19 mouse cellular contexts compared by ENCODE assay signal in genomic region chr6:56813332-56813731, GRCm38 (mm10). TPM values are rescaled to one million over a fixed set of nuclear protein-coding genes. Genes with fewer than 3 reads are reported as not detected.
DNase-seq lines count a peak whose midpoint lies in the region; ATAC-seq and TF ChIP-seq lines count a peak whose summit lies in the region.
"Had no signal": no experiment of that assay in that cellular context is flagged by ENCODE, and none has a peak within 500 bp of the region (broad histone marks: within the 10 kb centered on the region; RNA-seq: fewer than 3 reads in every experiment).

No protein-coding gene starts in this region.

- peak; percentile 33; the same call in 1 of the 2 replicates for ATAC-seq in hindbrain, postnatal 0 days
- no peak for ATAC-seq in hindbrain, embryonic 14.5 days (ENCODE audit: low FRiP score)
- no peak for ATAC-seq in midbrain, embryonic 14.5 days (ENCODE audit: low FRiP score, low TSS enrichment)
- ATAC-seq in midbrain, embryonic 11.5 days (ENCODE audit: low FRiP score): no peak
- ATAC-seq in forebrain, postnatal 0 days: peak; percentile 36; the same call in 1 of the 2 replicates
- ATAC-seq: inflammation-experienced regulatory T-cells, adult 6 months had no signal

- H3K4me2 ChIP-seq in hindbrain, postnatal 0 days (ENCODE audit: low read depth, low read length): no peak overlapping the region
- no peak overlapping the region for H3K4me2 ChIP-seq in hindbrain, embryonic 14.5 days (replicated peaks)
- no peak overlapping the region for H3K4me2 ChIP-seq in midbrain, embryonic 14.5 days (ENCODE audit: low read length)
- H3K4me2 ChIP-seq in midbrain, embryonic 11.5 days: no peak overlapping the region
- no peak overlapping the region for H3K4me2 ChIP-seq in forebrain, postnatal 0 days (ENCODE audit: low read depth)
- H3K4me2 ChIP-seq: heart, embryonic 13.5 days; stomach, embryonic 15.5 days had no signal

- no peak for TF ChIP-seq CTCF in hindbrain, postnatal 0 days (IDR thresholded peaks at IDR 0.05; ENCODE audit: low read depth)
- TF ChIP-seq CTCF in forebrain, postnatal 0 days (IDR thresholded peaks at IDR 0.05; ENCODE audit: low read depth): no peak

- H3K36me3 ChIP-seq in hindbrain, postnatal 0 days (ENCODE audit: insufficient read depth, low read length): no peaks in the 10 kb centered on the region
- H3K36me3 ChIP-seq in hindbrain, embryonic 14.5 days (replicated peaks; ENCODE audit: control insufficient read depth, insufficient read depth): no peaks in the 10 kb centered on the region
- H3K36me3 ChIP-seq in midbrain, embryonic 14.5 days (ENCODE audit: control insufficient read depth, insufficient read depth, low read length): no peaks in the 10 kb centered on the region
- no peaks in the 10 kb centered on the region for H3K36me3 ChIP-seq in midbrain, embryonic 11.5 days (ENCODE audit: control insufficient read depth, insufficient read depth, low read length)
- H3K36me3 ChIP-seq in forebrain, postnatal 0 days (ENCODE audit: insufficient read depth): no peaks in the 10 kb centered on the region
- H3K36me3 ChIP-seq: heart, embryonic 13.5 days; stomach, embryonic 15.5 days had no signal

- H3K4me3 ChIP-seq in hindbrain, postnatal 0 days (ENCODE audit: low read length): no peak overlapping the region
- H3K4me3 ChIP-seq in hindbrain, embryonic 14.5 days (replicated peaks; ENCODE audit: low read length): no peak overlapping the region
- no peak overlapping the region for H3K4me3 ChIP-seq in midbrain, embryonic 14.5 days (replicated peaks; ENCODE audit: low read depth, low read length)
- H3K4me3 ChIP-seq in midbrain, embryonic 11.5 days (ENCODE audit: low read depth, low read length): no peak overlapping the region
- H3K4me3 ChIP-seq in forebrain, postnatal 0 days (ENCODE audit: low read depth, low read length): no peak overlapping the region
- H3K4me3 ChIP-seq: heart, embryonic 13.5 days; megakaryocyte, embryonic 14.5 days; stomach, embryonic 15.5 days had no signal

- no peaks in the 10 kb centered on the region for H3K27me3 ChIP-seq in hindbrain, postnatal 0 days (ENCODE audit: insufficient read depth, low read length)
- H3K27me3 ChIP-seq in hindbrain, embryonic 14.5 days (ENCODE audit: control insufficient read depth, insufficient read depth, low read length): no peaks in the 10 kb centered on the region
- H3K27me3 ChIP-seq in midbrain, embryonic 14.5 days (ENCODE audit: control insufficient read depth, insufficient read depth, low read length): no peaks in the 10 kb centered on the region
- no peaks in the 10 kb centered on the region for H3K27me3 ChIP-seq in midbrain, embryonic 11.5 days (ENCODE audit: control insufficient read depth, insufficient read depth, low read length)
- H3K27me3 ChIP-seq in forebrain, postnatal 0 days (ENCODE audit: insufficient read depth, low read length): no peaks in the 10 kb centered on the region
- H3K27me3 ChIP-seq: heart, embryonic 13.5 days; megakaryocyte, embryonic 14.5 days; stomach, embryonic 15.5 days had no signal

- no peaks in the 10 kb centered on the region for H3K4me1 ChIP-seq in hindbrain, postnatal 0 days (ENCODE audit: insufficient read depth, low read length)
- no peaks in the 10 kb centered on the region for H3K4me1 ChIP-seq in hindbrain, embryonic 14.5 days (replicated peaks; ENCODE audit: control insufficient read depth, insufficient read depth, low read length)
- H3K4me1 ChIP-seq in midbrain, embryonic 14.5 days (ENCODE audit: control insufficient read depth, insufficient read depth, low read length): no peaks in the 10 kb centered on the region
- H3K4me1 ChIP-seq in midbrain, embryonic 11.5 days (ENCODE audit: control insufficient read depth, insufficient read depth, low read length): peaks cover 4% of the 10 kb centered on the region; the same call in 1 of the 2 replicates
- H3K4me1 ChIP-seq in forebrain, postnatal 0 days (ENCODE audit: insufficient read depth): no peaks in the 10 kb centered on the region
- H3K4me1 ChIP-seq: heart, embryonic 13.5 days; stomach, embryonic 15.5 days had no signal

- H3K9ac ChIP-seq in hindbrain, postnatal 0 days (replicated peaks; ENCODE audit: low read length): no peak overlapping the region
- H3K9ac ChIP-seq in hindbrain, embryonic 14.5 days: no peak overlapping the region
- H3K9ac ChIP-seq in midbrain, embryonic 14.5 days (replicated peaks; ENCODE audit: low read length): no peak overlapping the region
- H3K9ac ChIP-seq in midbrain, embryonic 11.5 days (ENCODE audit: low read length): no peak overlapping the region
- H3K9ac ChIP-seq in forebrain, postnatal 0 days: no peak overlapping the region
- H3K9ac ChIP-seq: heart, embryonic 13.5 days; liver, embryonic 14.5 days; stomach, embryonic 15.5 days had no signal

- WGBS in hindbrain, postnatal 0 days: 48% methylated on average over 2 of the region's 2 CpGs
- 48% methylated on average over 2 of the region's 2 CpGs for WGBS in hindbrain, embryonic 14.5 days
- WGBS in midbrain, embryonic 14.5 days: 40% methylated on average over 2 of the region's 2 CpGs
- 47% methylated on average over 2 of the region's 2 CpGs for WGBS in midbrain, embryonic 11.5 days
- WGBS in forebrain, postnatal 0 days: 32% methylated on average over 2 of the region's 2 CpGs

- peak; percentile 52 for DNase-seq in hindbrain, postnatal 0 days (ENCODE audit: low spot score)
- no peak for DNase-seq in hindbrain, embryonic 14.5 days (ENCODE audit: low spot score)
- DNase-seq in midbrain, embryonic 14.5 days: peak; percentile 15
- DNase-seq in midbrain, embryonic 11.5 days (ENCODE audit: low spot score, missing footprints): no peak
- DNase-seq in adipocyte (ENCODE audit: low spot score): peak; percentile 86
- DNase-seq in forebrain, postnatal 0 days: peak; percentile 47
- DNase-seq in adrenal gland, postnatal 14 days: no peak
- no peak for DNase-seq in thymus, postnatal 14 days
- DNase-seq: cerebellum, adult 8-10 months; heart, adult 18-20 months; kidney, adult 2 months; kidney, postnatal 10 days; right cerebral cortex, postnatal 25 days; thymus, adult 18-20 months had no signal

- H3K9me3 ChIP-seq in hindbrain, postnatal 0 days (ENCODE audit: low read length): no peaks in the 10 kb centered on the region
- no peaks in the 10 kb centered on the region for H3K9me3 ChIP-seq in hindbrain, embryonic 14.5 days (ENCODE audit: control insufficient read depth, low read length)
- no peaks in the 10 kb centered on the region for H3K9me3 ChIP-seq in midbrain, embryonic 14.5 days (ENCODE audit: control insufficient read depth, low read length)
- H3K9me3 ChIP-seq in midbrain, embryonic 11.5 days (ENCODE audit: control insufficient read depth, low read length): no peaks in the 10 kb centered on the region
- H3K9me3 ChIP-seq in forebrain, postnatal 0 days (ENCODE audit: low read length): no peaks in the 10 kb centered on the region
- H3K9me3 ChIP-seq: heart, embryonic 13.5 days; stomach, embryonic 15.5 days had no signal

- H3K27ac ChIP-seq in hindbrain, postnatal 0 days: no peak overlapping the region
- no peak overlapping the region for H3K27ac ChIP-seq in hindbrain, embryonic 14.5 days
- H3K27ac ChIP-seq in midbrain, embryonic 14.5 days (replicated peaks; ENCODE audit: low read depth, low read length): no peak overlapping the region
- no peak overlapping the region for H3K27ac ChIP-seq in midbrain, embryonic 11.5 days (ENCODE audit: low read depth, low read length)
- H3K27ac ChIP-seq in forebrain, postnatal 0 days (ENCODE audit: low read depth, low read length): no peak overlapping the region
- H3K27ac ChIP-seq: heart, embryonic 13.5 days; liver, embryonic 14.5 days; stomach, embryonic 15.5 days had no signal

RNA-seq across cellular contexts. Expression of gene Kbtbd2, which starts 15.7 kb away (rescaled TPM):
- total RNA-seq in hindbrain, postnatal 0 days (2014; rRNA removed): 36.0 and 46.2 TPM in 2 replicates
- polyA plus RNA-seq in hindbrain, postnatal 0 days (2015; fragmentation: Nextera tagmentation; extraction: Ambion mirVana): 18.2 and 19.7 TPM in 2 replicates
- 26.4 and 32.2 TPM in 2 replicates for polyA plus RNA-seq in hindbrain, embryonic 14.5 days (2014; fragmentation: Nextera tagmentation; extraction: Ambion mirVana)
- polyA plus RNA-seq in midbrain, embryonic 14.5 days (2014; fragmentation: Nextera tagmentation; extraction: Ambion mirVana): 28.8 and 31.0 TPM in 2 replicates
- 29.6 and 36.1 TPM in 2 replicates for polyA plus RNA-seq in midbrain, embryonic 11.5 days (2014; fragmentation: Nextera tagmentation; extraction: Ambion mirVana)
- total RNA-seq in forebrain, postnatal 0 days (2014; rRNA removed): 49.1 and 57.1 TPM in 2 replicates
- polyA plus RNA-seq in forebrain, postnatal 0 days (2015; fragmentation: Nextera tagmentation; extraction: Ambion mirVana): 14.5 and 18.7 TPM in 2 replicates
- 36.7 and 37.6 TPM in 2 replicates for total RNA-seq in adrenal gland, postnatal 14 days (2021)

RNA-seq across cellular contexts. Expression of gene Fkbp9, which starts 18.5 kb away (rescaled TPM):
- total RNA-seq in hindbrain, postnatal 0 days (2014; rRNA removed): 47.4 and 54.8 TPM in 2 replicates
- 44.7 and 45.9 TPM in 2 replicates for polyA plus RNA-seq in hindbrain, postnatal 0 days (2015; fragmentation: Nextera tagmentation; extraction: Ambion mirVana)
- polyA plus RNA-seq in hindbrain, embryonic 14.5 days (2014; fragmentation: Nextera tagmentation; extraction: Ambion mirVana): 42.2 and 42.6 TPM in 2 replicates
- polyA plus RNA-seq in midbrain, embryonic 14.5 days (2014; fragmentation: Nextera tagmentation; extraction: Ambion mirVana): 13.9 and 24.9 TPM in 2 replicates
- polyA plus RNA-seq in midbrain, embryonic 11.5 days (2014; fragmentation: Nextera tagmentation; extraction: Ambion mirVana): 55.3 and 57.4 TPM in 2 replicates
- total RNA-seq in forebrain, postnatal 0 days (2014; rRNA removed): 41.4 and 47.8 TPM in 2 replicates
- polyA plus RNA-seq in forebrain, postnatal 0 days (2015; fragmentation: Nextera tagmentation; extraction: Ambion mirVana): 31.4 and 33.8 TPM in 2 replicates
- 72.1 and 73.3 TPM in 2 replicates for total RNA-seq in adrenal gland, postnatal 14 days (2021)
- polyA plus RNA-seq: inflammation-experienced regulatory T-cells, adult 6 months had no signal

Comparison
In these comparisons a context has a peak if more than half of its experiments do, and no peak if none do; other contexts are left out.
1. ATAC-seq: peak in hindbrain, postnatal 0 days (single experiment) and forebrain, postnatal 0 days (single experiment); none in hindbrain, embryonic 14.5 days (single experiment), midbrain, embryonic 14.5 days (single experiment) and midbrain, embryonic 11.5 days (single experiment).
2. DNase-seq: peak in hindbrain, postnatal 0 days (single experiment), midbrain, embryonic 14.5 days (single experiment), adipocyte (single experiment) and forebrain, postnatal 0 days (single experiment); none in hindbrain, embryonic 14.5 days (single experiment), midbrain, embryonic 11.5 days (single experiment), adrenal gland, postnatal 14 days (single experiment) and thymus, postnatal 14 days (single experiment).